Mouse (Mus musculus): Measurements from ENCODE around the gene Cyp2b19. TPM values are rescaled to one million over a fixed set of nuclear protein-coding genes. Genes with fewer than 3 reads are reported as not detected.

Cyp2b19 gene
- not detected for polyA plus RNA-seq (2015; fragmentation: Illumina TruSeq; extraction: RNeasy Lipid Tissue Mini Kit (QIAGEN cat#74804); ENCODE audit: insufficient read depth, low read depth, low replicate concordance)

DNA sequence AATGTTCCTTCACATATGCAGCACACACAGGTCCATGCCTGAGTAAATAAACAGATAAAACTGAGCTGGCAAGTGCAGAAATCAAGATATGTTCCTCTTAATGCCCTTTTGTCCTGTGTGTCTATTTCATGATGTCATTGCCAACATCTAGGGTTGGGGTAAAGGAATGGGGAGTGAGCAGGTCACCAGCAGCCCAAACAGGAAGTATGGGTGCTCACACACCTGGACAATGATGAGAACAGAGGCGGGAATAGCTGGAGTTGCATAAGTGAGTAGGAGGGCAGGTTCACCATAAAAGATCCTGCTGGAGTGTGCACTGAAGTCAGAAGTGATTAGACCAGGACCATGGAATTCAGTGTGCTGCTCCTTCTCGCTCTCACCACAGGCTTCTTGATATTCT is at the start of gene Cyp2b19:
Gene Cyp2b19, plus strand, starts transcription at position 301 of the 400 bp plus-strand sequence.

DNA sequence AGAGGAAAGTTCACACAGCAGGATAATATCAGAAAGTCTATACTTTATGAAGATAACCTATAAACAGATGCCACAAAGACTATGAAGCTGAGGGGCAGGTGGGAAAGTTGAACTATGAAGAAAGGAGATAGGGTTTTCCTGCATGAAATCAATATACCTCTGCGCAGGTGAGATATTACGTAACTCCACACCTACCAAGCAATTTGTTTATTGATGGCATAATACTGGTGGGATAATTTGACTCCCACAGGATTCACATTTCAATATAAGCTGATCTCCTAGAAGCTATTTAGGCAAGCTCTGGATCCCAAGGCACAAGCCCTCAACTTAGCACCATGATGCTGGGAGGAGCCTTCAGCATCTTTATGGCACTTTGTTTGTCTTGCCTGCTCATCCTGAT is 51.6 kb downstream of the Cyp2b19 start, which contains the start of gene Cyp2g1:
Gene Cyp2g1, plus strand, starts transcription at position 301 of the 400 bp plus-strand sequence.

Other genes with a start within 250 kb of the Cyp2b19 start
- gene Nlrp9a, start 222.1 kb upstream of the Cyp2b19 start, polyA plus RNA-seq (2015; fragmentation: Illumina TruSeq; extraction: RNeasy Lipid Tissue Mini Kit (QIAGEN cat#74804); ENCODE audit: insufficient read depth, low read depth, low replicate concordance): not detected
- not detected for gene Vmn1r185, start 138.7 kb upstream of the Cyp2b19 start, polyA plus RNA-seq (2015; fragmentation: Illumina TruSeq; extraction: RNeasy Lipid Tissue Mini Kit (QIAGEN cat#74804); ENCODE audit: insufficient read depth, low read depth, low replicate concordance)
- not detected for gene Cyp2b23, start 70.7 kb upstream of the Cyp2b19 start, polyA plus RNA-seq (2015; fragmentation: Illumina TruSeq; extraction: RNeasy Lipid Tissue Mini Kit (QIAGEN cat#74804); ENCODE audit: insufficient read depth, low read depth, low replicate concordance)
- gene Cyp2g1, start 51.8 kb downstream of the Cyp2b19 start, polyA plus RNA-seq (2015; fragmentation: Illumina TruSeq; extraction: RNeasy Lipid Tissue Mini Kit (QIAGEN cat#74804); ENCODE audit: insufficient read depth, low read depth, low replicate concordance): not detected
- not detected for gene Cyp2a5, start 78.2 kb downstream of the Cyp2b19 start, polyA plus RNA-seq (2015; fragmentation: Illumina TruSeq; extraction: RNeasy Lipid Tissue Mini Kit (QIAGEN cat#74804); ENCODE audit: insufficient read depth, low read depth, low replicate concordance)
- gene Cyp2a22, start 182.2 kb downstream of the Cyp2b19 start, polyA plus RNA-seq (2015; fragmentation: Illumina TruSeq; extraction: RNeasy Lipid Tissue Mini Kit (QIAGEN cat#74804); ENCODE audit: insufficient read depth, low read depth, low replicate concordance): not detected

Data from pancreas, adult 10 weeks (tissue).